In genomic region chr5:121686113-121686898, GRCm38 (mm10) we compare ENCODE assay signal across 11 mouse cellular contexts. TPM values are rescaled to one million over a fixed set of nuclear protein-coding genes. Genes with fewer than 3 reads are reported as not detected.
DNase-seq lines count a peak whose midpoint lies in the region; ATAC-seq and TF ChIP-seq lines count a peak whose summit lies in the region.
"Had no signal": no experiment of that assay in that cellular context is flagged by ENCODE, and none has a peak within 500 bp of the region (broad histone marks: within the 10 kb centered on the region; RNA-seq: fewer than 3 reads in every experiment).

No protein-coding gene starts in this region.

- peak overlapping the region; percentile 26; the same call in 1 of the 2 replicates for H3K9ac ChIP-seq in heart, embryonic 16.5 days (ENCODE audit: low read length)
- no peak overlapping the region; the same call in 1 of the 2 replicates for H3K9ac ChIP-seq in liver, embryonic 16.5 days (ENCODE audit: low read depth, low read length)
- H3K9ac ChIP-seq: hindbrain, embryonic 13.5 days; limb, embryonic 15.5 days had no signal

- CTCF ChIA-PET in Patski (lab: Charles Lee): interaction anchor here (0.7 to 1.8 kb wide), 6 partner anchors 10 to 37 kb away, joined by 3 to 8 read pairs (median 4); no protein-coding TSS in a partner anchor

- H3K4me1 ChIP-seq in heart, embryonic 16.5 days (ENCODE audit: control insufficient read depth, insufficient read depth, low read length): peaks cover 12% of the 10 kb centered on the region
- no peaks in the 10 kb centered on the region; the same call in 1 of the 2 replicates for H3K4me1 ChIP-seq in liver, embryonic 16.5 days (ENCODE audit: control insufficient read depth, low read depth, low read length)
- H3K4me1 ChIP-seq: hindbrain, embryonic 13.5 days had no signal

- DNase-seq in layer of hippocampus, adult 2 months (ENCODE audit: low spot score in 2 of 2): no peak
- DNase-seq in layer of hippocampus, adult 8-10 months (ENCODE audit: low spot score in 2 of 2): no peak
- DNase-seq in Patski (ENCODE audit: low read depth, low spot score): no peak
- no peak for DNase-seq in cerebellum, adult 11-12 months
- no peak for DNase-seq in layer of hippocampus, adult 9-11 months
- DNase-seq: adrenal gland, adult 8-10 months had no signal

- H3K9me3 ChIP-seq in heart, embryonic 16.5 days (replicated peaks; ENCODE audit: control insufficient read depth, low read length): no peaks in the 10 kb centered on the region
- no peaks in the 10 kb centered on the region for H3K9me3 ChIP-seq in liver, embryonic 16.5 days (replicated peaks; ENCODE audit: control insufficient read depth, low read length)
- H3K9me3 ChIP-seq: hindbrain, embryonic 13.5 days; limb, embryonic 15.5 days had no signal

- WGBS in heart, embryonic 16.5 days: 43% methylated on average over 15 of the region's 15 CpGs
- 68% methylated on average over 15 of the region's 15 CpGs for WGBS in liver, embryonic 16.5 days (ENCODE audit: insufficient replicate concordance)

- H3K4me2 ChIP-seq in heart, embryonic 16.5 days (ENCODE audit: low read depth, low read length): no peak overlapping the region
- no peak overlapping the region for H3K4me2 ChIP-seq in liver, embryonic 16.5 days (ENCODE audit: low read depth, low read length)
- H3K4me2 ChIP-seq: hindbrain, embryonic 13.5 days; limb, embryonic 15.5 days had no signal

- TF ChIP-seq CTCF in layer of hippocampus, adult 2 months (conservative IDR thresholded peaks at IDR 0.05): peak; percentile 67
- TF ChIP-seq CTCF in Patski (IDR thresholded peaks at IDR 0.05): no peak

- peak overlapping the region; percentile 40 for H3K27ac ChIP-seq in layer of hippocampus, adult 2 months
- peak overlapping the region; percentile 58 for H3K27ac ChIP-seq in heart, embryonic 16.5 days (ENCODE audit: low read length)
- peak overlapping the region; percentile 58 for H3K27ac ChIP-seq in liver, embryonic 16.5 days (ENCODE audit: low read length)
- H3K27ac ChIP-seq: hindbrain, embryonic 13.5 days; limb, embryonic 15.5 days had no signal

- in situ Hi-C loops in Patski (cut with MboI; ENCODE audit: low pct_unique_long_range_greater_than_20kb): no loop called here

- H3K27me3 ChIP-seq in Patski: no peaks in the 10 kb centered on the region
- no peaks in the 10 kb centered on the region for H3K27me3 ChIP-seq in heart, embryonic 16.5 days (ENCODE audit: control insufficient read depth, insufficient read depth, low read length)
- no peaks in the 10 kb centered on the region for H3K27me3 ChIP-seq in liver, embryonic 16.5 days (ENCODE audit: control insufficient read depth, insufficient read depth, low read depth, low read length)
- H3K27me3 ChIP-seq: hindbrain, embryonic 13.5 days; limb, embryonic 15.5 days had no signal

- no peak overlapping the region for H3K4me3 ChIP-seq in layer of hippocampus, adult 2 months
- no peak overlapping the region for H3K4me3 ChIP-seq in heart, embryonic 16.5 days (ENCODE audit: low read length)
- no peak overlapping the region for H3K4me3 ChIP-seq in liver, embryonic 16.5 days (ENCODE audit: low read depth, low read length)
- H3K4me3 ChIP-seq: hindbrain, embryonic 13.5 days; limb, embryonic 15.5 days had no signal

- POLR2A ChIA-PET in Patski (lab: Charles Lee): interaction anchor here (0.6 to 2.8 kb wide), 5 partner anchors 12 to 158 kb away, joined by 3 to 13 read pairs (median 3); partner anchors contain the start of genes Acad12 and Atxn2

- H3K36me3 ChIP-seq in heart, embryonic 16.5 days (ENCODE audit: control insufficient read depth, insufficient read depth): peaks cover 26% of the 10 kb centered on the region
- H3K36me3 ChIP-seq in liver, embryonic 16.5 days (ENCODE audit: control insufficient read depth, insufficient read depth): peaks cover 35% of the 10 kb centered on the region

- ATAC-seq in Patski: peak; percentile 12
- 0 out of 2 replicates have a peak, but pooled peaks have one; percentile 18 for ATAC-seq in heart, embryonic 16.5 days (replicated peaks; ENCODE audit: extremely low read depth, insufficient read depth, low FRiP score)
- ATAC-seq in liver, embryonic 16.5 days (ENCODE audit: low read depth): 0 out of 2 replicates have a peak, but pooled peaks have one; percentile 20
- ATAC-seq: midbrain, embryonic 16.5 days had no signal

RNA-seq across cellular contexts. Expression of gene Atxn2, which starts 24.8 kb away (rescaled TPM):
- total RNA-seq in layer of hippocampus, adult 2 months (2021): 100 to 1,000 TPM; 216 to 227 TPM
- total RNA-seq in layer of hippocampus, adult 8-10 months (2022): 100 to 1,000 TPM; 190 to 238 (median 231) TPM
- 209 TPM for polyA plus RNA-seq in Patski (2021)
- polyA plus RNA-seq in heart, embryonic 16.5 days (2015; fragmentation: Nextera tagmentation; extraction: Ambion mirVana): 36.0 and 38.4 TPM in 2 replicates
- 14.5 and 14.6 TPM in 2 replicates for polyA plus RNA-seq in liver, embryonic 16.5 days (2015; fragmentation: Nextera tagmentation; extraction: Ambion mirVana)

RNA-seq across cellular contexts. Expression of gene Brap, which starts 25.9 kb away (rescaled TPM):
- 10 to 100 TPM; 67.8 to 68.4 TPM for total RNA-seq in layer of hippocampus, adult 2 months (2021)
- total RNA-seq in layer of hippocampus, adult 8-10 months (2022): 10 to 100 TPM; 64.3 to 67.7 (median 67.4) TPM
- polyA plus RNA-seq in Patski (2021): 65.3 TPM
- polyA plus RNA-seq in heart, embryonic 16.5 days (2015; fragmentation: Nextera tagmentation; extraction: Ambion mirVana): 29.0 and 30.0 TPM in 2 replicates
- 22.6 and 22.7 TPM in 2 replicates for polyA plus RNA-seq in liver, embryonic 16.5 days (2015; fragmentation: Nextera tagmentation; extraction: Ambion mirVana)

RNA-seq across cellular contexts. Expression of gene Acad10, which starts 26.0 kb away (rescaled TPM):
- total RNA-seq in layer of hippocampus, adult 2 months (2021): 1 to 10 TPM; 4.2 to 4.3 TPM
- 1 to 10 TPM; 4.5 to 6.8 (median 5.2) TPM for total RNA-seq in layer of hippocampus, adult 8-10 months (2022)
- 34.7 TPM for polyA plus RNA-seq in Patski (2021)
- polyA plus RNA-seq in heart, embryonic 16.5 days (2015; fragmentation: Nextera tagmentation; extraction: Ambion mirVana): 2.2 and 2.6 TPM in 2 replicates
- polyA plus RNA-seq in liver, embryonic 16.5 days (2015; fragmentation: Nextera tagmentation; extraction: Ambion mirVana): 3.9 and 5.5 TPM in 2 replicates
